Mouse (Mus musculus): ENCODE measurements at regions not wholly inside any gene's neighbourhood (a gene's known extent, or its start where the extent isn't known, plus 50 kb on each side); places are given as distances from the start of the nearest gene placed in this dataset.

DNA sequence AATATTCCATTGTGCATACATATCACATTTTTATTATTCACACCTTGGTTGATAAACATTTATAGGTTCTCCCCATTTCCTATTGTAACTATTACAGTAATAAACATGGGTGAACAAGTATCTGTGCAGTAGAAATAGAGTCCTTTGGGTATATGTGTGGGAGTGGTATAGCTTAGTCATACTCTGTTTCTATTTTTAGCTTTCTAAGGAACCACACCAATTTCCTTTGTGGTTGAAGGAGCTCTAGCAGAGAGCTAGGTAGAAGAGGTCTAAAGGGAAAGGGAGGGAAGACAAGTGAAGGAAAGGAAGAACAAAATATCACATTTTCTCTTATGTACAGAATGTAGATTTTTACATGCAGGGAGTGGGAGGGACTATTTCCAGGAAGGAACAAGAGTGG lies 143.6 kb upstream of the Gnaz start:
- Histone ChIP-seq H3K9me3 (ENCODE audit: control insufficient read depth, low read length) (no peaks in the 10 kb centered on the region), H3K9ac (replicated peaks) (no peak overlapping the region), H3K27ac (no peak overlapping the region), H3K4me1 (replicated peaks; ENCODE audit: control insufficient read depth in 2 of 2, insufficient read depth in 2 of 2, low read length in 1 of 2) (no peaks in the 10 kb centered on the region), H3K4me2 (ENCODE audit: low read depth) (no peak overlapping the region), H3K36me3 (replicated peaks; ENCODE audit: control insufficient read depth, insufficient read depth, low read depth) (no peaks in the 10 kb centered on the region), H3K27me3 (ENCODE audit: control insufficient read depth, insufficient read depth, low read length) (no peaks in the 10 kb centered on the region), H3K4me3 (ENCODE audit: insufficient read depth in 1 of 2, low read depth in 2 of 2, low read length in 2 of 2) (no peak overlapping the region)
- DNase-seq (ENCODE audit: low read depth in 3 of 3, low spot score in 3 of 3): no peak
- no peak for TF ChIP-seq EP300 (IDR thresholded peaks at IDR 0.05; ENCODE audit: low read depth)
- no peak for TF ChIP-seq CTCF (IDR thresholded peaks at IDR 0.05; ENCODE audit: low read depth)
- ATAC-seq (ENCODE audit: insufficient read depth): no peak

DNA sequence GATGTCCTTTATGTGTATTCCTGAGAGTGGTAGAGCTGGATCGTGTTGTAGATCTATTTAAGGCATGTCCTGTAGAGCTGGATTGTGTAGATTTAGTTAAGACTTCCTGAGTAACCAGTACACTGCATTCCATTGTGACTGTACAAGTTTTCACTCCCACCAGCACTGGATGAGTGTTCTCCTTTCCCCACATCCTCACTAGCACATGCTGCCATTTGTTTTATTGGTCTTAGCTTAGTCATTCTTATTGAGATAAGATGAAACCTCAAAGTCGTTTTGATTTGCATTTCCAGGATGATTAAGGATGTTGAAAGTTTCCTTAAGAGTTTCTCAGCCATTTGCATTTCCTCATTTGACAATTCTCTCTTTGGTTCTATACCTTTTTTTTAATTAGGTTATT lies 132.6 kb upstream of the Gnaz start:
- ATAC-seq (ENCODE audit: insufficient read depth) (no peak), DNase-seq (ENCODE audit: low read depth in 3 of 3, low spot score in 3 of 3) (no peak)
- no peak for TF ChIP-seq CTCF (IDR thresholded peaks at IDR 0.05; ENCODE audit: low read depth)
- no peak for TF ChIP-seq EP300 (IDR thresholded peaks at IDR 0.05; ENCODE audit: low read depth)
- H3K27me3 ChIP-seq (ENCODE audit: control insufficient read depth, insufficient read depth, low read length): no peaks in the 10 kb centered on the region
- 25% methylated on average over 2 of the region's 2 CpGs for WGBS (ENCODE audit: insufficient replicate concordance)
- H3K9ac ChIP-seq (replicated peaks): no peak overlapping the region
- H3K27ac ChIP-seq: no peak overlapping the region
- no peak overlapping the region for H3K4me3 ChIP-seq (ENCODE audit: insufficient read depth in 1 of 2, low read depth in 2 of 2, low read length in 2 of 2)
- no peaks in the 10 kb centered on the region for H3K36me3 ChIP-seq (replicated peaks; ENCODE audit: control insufficient read depth, insufficient read depth, low read depth)
- no peak overlapping the region for H3K4me2 ChIP-seq (ENCODE audit: low read depth)
- no peaks in the 10 kb centered on the region for H3K9me3 ChIP-seq (ENCODE audit: control insufficient read depth, low read length)
- no peaks in the 10 kb centered on the region for H3K4me1 ChIP-seq (replicated peaks; ENCODE audit: control insufficient read depth in 2 of 2, insufficient read depth in 2 of 2, low read length in 1 of 2)

DNA sequence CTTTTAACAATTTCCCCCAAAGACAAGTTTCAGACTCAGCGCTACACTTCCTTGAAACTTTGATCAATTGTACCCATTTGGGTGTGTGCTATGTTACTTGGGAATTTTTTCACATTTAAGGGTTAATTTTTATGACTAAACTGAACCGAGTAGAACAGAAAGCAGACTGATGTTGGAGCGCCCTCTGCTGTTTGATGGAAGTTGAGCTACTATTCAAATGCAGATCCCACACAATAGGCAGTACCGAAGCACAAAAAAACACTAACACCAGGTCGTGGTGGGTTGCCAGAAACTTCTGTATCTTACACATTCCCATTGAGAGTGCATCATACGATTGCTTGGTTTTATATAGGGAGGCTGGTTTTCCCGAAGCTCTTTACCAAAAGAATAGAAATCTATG lies 118.6 kb upstream of the Gnaz start:
- Histone ChIP-seq H3K4me1 (replicated peaks; ENCODE audit: control insufficient read depth in 2 of 2, insufficient read depth in 2 of 2, low read length in 1 of 2) (no peaks in the 10 kb centered on the region), H3K36me3 (replicated peaks; ENCODE audit: control insufficient read depth, insufficient read depth, low read depth) (no peaks in the 10 kb centered on the region), H3K27me3 (ENCODE audit: control insufficient read depth, insufficient read depth, low read length) (no peaks in the 10 kb centered on the region), H3K9ac (replicated peaks) (no peak overlapping the region), H3K4me2 (ENCODE audit: low read depth) (no peak overlapping the region), H3K4me3 (ENCODE audit: insufficient read depth in 1 of 2, low read depth in 2 of 2, low read length in 2 of 2) (no peak overlapping the region), H3K9me3 (ENCODE audit: control insufficient read depth, low read length) (no peaks in the 10 kb centered on the region), H3K27ac (no peak overlapping the region)
- no peak for ATAC-seq (ENCODE audit: insufficient read depth)
- TF ChIP-seq EP300 (IDR thresholded peaks at IDR 0.05; ENCODE audit: low read depth) (no peak), CTCF (IDR thresholded peaks at IDR 0.05; ENCODE audit: low read depth) (peak; percentile 57)
- 7% methylated on average over 7 of the region's 7 CpGs for WGBS (ENCODE audit: insufficient replicate concordance)
- DNase-seq (ENCODE audit: low read depth in 3 of 3, low spot score in 3 of 3): peak in 1 of 3 experiments; percentile 15

DNA sequence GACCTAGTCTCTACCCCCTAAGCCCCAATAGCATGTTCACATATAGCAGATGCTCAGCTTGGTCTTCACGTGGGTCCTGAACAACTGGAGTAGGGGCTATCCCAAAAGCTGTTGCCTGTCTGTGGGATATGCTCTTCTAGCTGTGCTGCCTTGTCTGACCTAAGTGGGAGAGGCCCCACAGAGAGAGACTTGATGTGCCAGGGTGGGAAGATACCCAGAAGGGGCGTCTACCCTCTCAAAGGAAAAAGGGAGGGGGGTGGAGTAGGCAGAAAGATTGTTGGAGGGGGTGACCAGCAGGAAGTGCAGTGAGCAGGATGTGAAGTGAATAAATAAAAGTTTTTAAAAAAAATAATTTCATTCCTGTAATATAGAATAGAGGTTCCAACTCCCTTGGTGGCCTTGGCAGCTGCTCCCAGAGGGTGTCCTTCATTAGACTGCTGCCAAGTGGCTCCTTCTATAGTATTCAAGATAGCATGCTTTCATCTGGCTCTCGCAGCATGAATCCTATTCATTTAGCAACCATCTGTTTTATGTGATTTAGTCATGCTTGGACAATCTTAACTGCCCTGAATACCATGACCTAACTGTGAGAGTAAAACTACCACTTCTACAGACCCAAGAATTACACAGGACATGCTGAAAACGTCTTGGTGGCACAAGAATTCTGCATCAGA lies 111.8 kb upstream of the Gnaz start:
- H3K4me2 ChIP-seq (ENCODE audit: low read depth): no peak overlapping the region
- no peak overlapping the region for H3K4me3 ChIP-seq (ENCODE audit: insufficient read depth in 1 of 2, low read depth in 2 of 2, low read length in 2 of 2)
- H3K27ac ChIP-seq: no peak overlapping the region
- no peak overlapping the region for H3K9ac ChIP-seq (replicated peaks)
- H3K36me3 ChIP-seq (replicated peaks; ENCODE audit: control insufficient read depth, insufficient read depth, low read depth): no peaks in the 10 kb centered on the region
- no peaks in the 10 kb centered on the region for H3K9me3 ChIP-seq (ENCODE audit: control insufficient read depth, low read length)
- H3K4me1 ChIP-seq (replicated peaks; ENCODE audit: control insufficient read depth in 2 of 2, insufficient read depth in 2 of 2, low read length in 1 of 2): no peaks in the 10 kb centered on the region
- ATAC-seq (ENCODE audit: insufficient read depth): no peak
- no peaks in the 10 kb centered on the region for H3K27me3 ChIP-seq (ENCODE audit: control insufficient read depth, insufficient read depth, low read length)
- DNase-seq (ENCODE audit: low read depth in 3 of 3, low spot score in 3 of 3): no peak
- 33% methylated on average over 4 of the region's 4 CpGs for WGBS (ENCODE audit: insufficient replicate concordance)
- no peak for TF ChIP-seq EP300 (IDR thresholded peaks at IDR 0.05; ENCODE audit: low read depth)
